Mouse (Mus musculus): ENCODE results near the gene Fxyd3.

Gene Fxyd3

DNA sequence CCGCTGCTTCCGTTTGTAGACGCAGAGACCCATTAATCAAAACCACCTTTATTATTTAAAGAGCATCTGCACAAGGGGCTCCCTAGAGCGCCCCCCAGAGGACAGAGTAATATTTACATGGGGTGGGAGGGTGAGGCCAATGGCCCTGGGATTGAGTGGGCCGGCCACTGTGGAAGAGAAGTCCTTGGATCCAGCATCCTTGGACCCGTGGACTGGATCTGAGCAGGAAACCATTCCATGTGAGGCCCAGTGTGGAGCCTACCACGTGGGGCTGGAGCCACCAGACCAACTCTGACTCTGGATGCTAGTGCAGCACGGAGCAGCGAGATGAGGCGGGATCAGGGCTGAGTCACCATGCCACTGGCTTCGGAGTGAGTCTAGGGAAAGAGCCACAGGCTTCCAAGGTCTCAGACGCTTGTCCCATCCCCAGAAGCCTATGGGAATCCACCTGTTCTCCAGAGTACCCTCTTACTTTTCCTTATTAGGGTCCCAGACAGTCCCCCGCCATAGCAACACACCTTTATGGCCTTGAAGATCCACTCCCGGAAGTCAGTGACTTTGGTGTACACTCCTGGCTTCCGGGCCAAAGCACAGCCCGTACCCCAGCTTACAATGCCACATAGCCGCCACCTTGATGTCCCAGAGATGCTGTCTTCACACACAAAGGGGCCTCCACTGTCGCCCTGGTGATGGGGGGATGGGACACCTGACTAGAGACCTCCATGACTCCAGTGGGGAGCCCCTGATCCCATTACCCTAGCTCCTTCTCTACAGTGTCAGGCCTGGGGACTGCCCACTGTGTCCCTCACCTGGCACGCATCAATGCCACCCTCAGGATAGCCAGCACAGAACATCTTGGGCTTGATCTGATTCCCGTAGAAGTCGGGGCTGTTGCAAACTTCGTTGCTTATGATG, 22.4 kb upstream of the Fxyd3 start:
- no peak for DNase-seq

GRCm38 (mm10) chr7:31097583-31098248, 21.2 kb upstream of the Fxyd3 start:
- DNase-seq = peak; percentile 90 to 91

- DNase-seq = no peak
Measured at GRCm38 (mm10) chr7:31096892-31097564, 20.5 kb upstream of the Fxyd3 start.

GRCm38 (mm10) chr7:31094774-31095501, 18.4 kb upstream of the Fxyd3 start:
- DNase-seq = no peak

GRCm38 (mm10) chr7:31089721-31090120, 13.2 kb upstream of the Fxyd3 start:
- DNase-seq = no peak

DNA sequence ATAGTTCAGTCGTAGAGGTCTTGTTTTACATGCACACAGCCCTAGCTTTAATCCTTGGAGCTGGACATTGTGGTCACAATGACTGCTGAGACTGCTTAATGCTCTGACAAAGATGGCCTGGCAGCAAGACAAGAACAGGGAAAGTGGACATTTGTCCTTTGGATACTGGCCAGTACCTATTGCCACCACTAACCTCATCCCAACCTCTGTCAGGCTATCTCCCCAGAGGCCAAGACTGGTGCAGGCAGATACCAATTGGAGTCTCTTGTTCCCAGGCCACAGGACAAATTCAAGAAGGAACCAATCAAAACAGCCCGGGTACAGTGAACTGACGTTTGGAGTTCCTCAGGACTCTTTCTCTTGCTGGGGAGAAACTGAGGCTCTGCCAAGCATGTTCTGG, 11.7 kb upstream of the Fxyd3 start:
- DNase-seq = no peak

DNA sequence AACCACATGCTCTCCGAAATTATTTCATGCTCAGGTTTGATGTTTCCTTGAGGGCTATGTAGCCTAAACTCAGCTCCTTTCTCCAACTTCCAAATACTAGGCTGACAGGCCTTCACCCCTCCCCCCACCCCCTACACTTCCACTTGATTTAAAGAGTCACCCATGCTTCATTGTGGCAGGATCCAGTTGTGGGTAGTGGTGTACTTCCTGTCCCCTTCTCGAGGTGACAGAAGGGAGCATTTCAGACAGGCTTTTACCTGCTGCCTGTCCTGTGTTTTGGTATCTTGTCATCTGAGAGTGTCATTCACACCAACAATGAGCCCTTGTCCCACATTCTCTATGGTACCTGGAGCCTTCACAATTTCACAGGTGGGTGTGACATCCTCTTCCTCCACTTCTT, 10.8 kb upstream of the Fxyd3 start:
- no peak for DNase-seq

- no peak for DNase-seq
Measured at GRCm38 (mm10) chr7:31086175-31086755, 9.8 kb upstream of the Fxyd3 start.

DNA sequence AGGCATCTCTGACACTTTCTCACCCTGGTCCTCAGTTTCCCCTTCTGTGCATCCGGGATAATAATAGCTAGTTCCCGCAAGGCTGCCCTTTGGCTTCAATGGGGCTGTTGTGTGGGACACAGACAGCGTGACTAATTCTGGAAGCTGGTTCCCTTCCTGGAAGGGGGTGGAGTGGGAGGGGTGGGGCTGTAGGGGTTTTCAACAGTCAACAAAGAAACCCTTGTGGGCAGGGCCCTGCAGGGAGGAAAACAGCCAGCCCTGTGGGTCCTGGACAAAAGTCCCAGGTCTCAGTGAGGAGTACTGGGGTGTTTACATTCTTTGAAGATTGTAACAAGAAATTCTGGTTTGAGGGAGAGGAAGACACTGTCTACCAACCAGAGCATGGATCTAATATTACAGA, 8.7 kb upstream of the Fxyd3 start:
- peak; percentile 46 to 67 for DNase-seq

DNA sequence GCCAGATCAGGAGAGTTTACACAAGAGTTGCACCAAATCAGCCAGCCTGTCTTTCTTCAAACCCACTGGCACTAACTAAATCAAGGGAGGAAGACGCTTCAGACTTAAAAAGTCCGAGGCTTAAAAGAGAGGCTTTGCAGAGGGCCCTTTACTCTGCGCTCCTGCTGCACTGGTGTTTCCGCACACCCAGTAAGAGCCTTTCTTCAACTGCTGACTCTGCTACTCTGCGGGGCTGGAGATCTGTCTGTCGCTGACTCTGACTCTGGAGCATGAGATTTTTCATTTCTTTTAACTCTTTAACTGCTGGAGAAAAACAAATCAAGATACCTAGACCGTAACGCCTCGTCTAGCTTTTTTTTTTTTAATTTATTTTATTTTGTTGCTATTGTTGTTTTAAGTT, 7.6 kb upstream of the Fxyd3 start:
- DNase-seq = no peak

- DNase-seq = peak; percentile 30 to 63
Measured at GRCm38 (mm10) chr7:31082831-31083588, 6.5 kb upstream of the Fxyd3 start.

- DNase-seq = no peak
Measured at GRCm38 (mm10) chr7:31082106-31082505, 5.6 kb upstream of the Fxyd3 start.

DNA sequence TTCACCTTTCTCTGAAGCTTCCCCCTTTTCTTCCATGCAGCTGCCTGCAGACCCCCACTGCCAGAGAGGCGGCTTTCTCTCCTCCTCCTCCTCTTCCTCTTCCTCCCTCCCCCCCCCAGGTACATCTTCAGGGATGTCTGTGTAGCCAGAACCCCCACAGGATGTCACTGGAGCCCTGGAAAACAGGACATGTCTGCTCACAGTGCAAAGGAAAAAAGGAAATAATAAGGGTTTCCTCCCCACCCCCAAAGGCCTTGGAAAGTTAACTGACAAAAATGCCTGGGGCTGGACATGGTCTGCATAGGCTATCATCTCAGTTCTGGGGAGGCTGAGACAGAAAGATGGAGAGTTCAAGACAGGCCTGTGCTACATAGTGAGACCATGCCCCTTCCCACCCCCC, 4.6 kb upstream of the Fxyd3 start:
- no peak for DNase-seq

- DNase-seq = no peak
Measured at GRCm38 (mm10) chr7:31080611-31081010, 4.1 kb upstream of the Fxyd3 start.

DNA sequence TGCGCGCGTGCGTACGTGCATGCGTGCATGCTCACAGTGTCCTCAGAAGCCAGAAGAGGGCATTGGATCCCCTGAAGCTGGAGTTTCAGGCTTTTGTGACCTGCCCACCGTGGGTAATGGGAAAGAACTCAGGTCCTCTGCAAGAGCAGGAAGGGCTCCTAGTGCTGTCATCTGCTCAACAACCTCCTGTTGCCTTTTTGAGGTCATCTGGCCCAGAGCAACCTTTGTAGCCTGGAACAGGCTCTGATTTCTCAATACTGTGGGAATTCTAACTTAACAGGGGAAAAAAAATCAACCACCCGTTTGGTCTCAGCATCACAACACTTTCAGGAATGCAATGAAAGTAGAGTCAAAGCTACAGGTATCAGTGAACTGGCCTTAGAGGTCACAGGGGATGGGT, 3.2 kb upstream of the Fxyd3 start:
- DNase-seq = no peak

GRCm38 (mm10) chr7:31077885-31078445, 1.5 kb upstream of the Fxyd3 start:
- DNase-seq = no peak

- no peak for DNase-seq
Measured at GRCm38 (mm10) chr7:31077470-31077869, 966 bp upstream of the Fxyd3 start.

- DNase-seq = no peak
Measured at GRCm38 (mm10) chr7:31074713-31075069, 1.8 kb downstream of the Fxyd3 start.

- peak in 1 of 2 experiments; percentile 27 for DNase-seq
Measured at GRCm38 (mm10) chr7:31074061-31074712, 2.3 kb downstream of the Fxyd3 start.

DNA sequence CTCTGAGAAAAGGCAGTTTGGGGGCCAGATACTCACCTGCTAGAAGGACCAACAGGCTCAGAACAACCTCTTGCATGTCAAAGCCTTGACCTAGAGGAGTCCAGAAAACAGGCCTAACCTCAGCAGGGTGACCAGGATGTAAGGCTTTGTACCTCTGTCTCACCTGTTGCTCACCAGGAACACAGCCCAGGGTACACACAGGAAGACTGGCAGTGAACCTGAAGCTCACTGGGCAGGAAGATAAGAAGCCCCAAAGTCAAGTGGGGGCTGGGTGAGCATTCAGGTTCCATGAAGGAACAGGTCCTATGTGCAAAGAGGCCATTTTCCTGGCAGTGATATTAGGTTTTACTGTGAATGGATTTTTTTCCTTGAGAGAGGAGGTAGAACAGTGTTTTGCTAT, 3.0 kb downstream of the Fxyd3 start:
- DNase-seq = no peak

DNA sequence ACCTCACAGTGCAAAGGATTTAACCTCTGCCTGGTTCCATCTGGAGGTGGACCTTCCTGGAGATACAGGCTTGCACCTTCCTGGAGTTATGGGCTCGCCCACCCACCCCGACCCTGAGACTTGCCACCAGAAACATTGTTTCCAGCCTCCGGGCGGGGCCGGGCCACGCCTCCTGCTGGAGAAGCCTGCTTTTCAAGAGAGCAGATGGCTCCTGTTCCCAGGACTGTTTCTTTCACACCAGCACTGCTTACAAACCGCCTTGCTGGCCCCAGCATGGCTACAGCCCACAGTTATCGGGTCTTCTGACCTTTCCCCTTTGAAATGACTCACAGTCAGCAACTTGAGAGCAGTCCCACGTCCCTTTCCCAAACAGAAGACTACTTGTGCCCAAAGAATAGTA, 4.2 kb downstream of the Fxyd3 start:
- DNase-seq = no peak

Data from lung, adult 18-20 months (tissue).